Mouse (Mus musculus) stomach, embryonic 14.5 days (tissue): ENCODE measurements around the gene Tpcn2. TPM values are rescaled to one million over a fixed set of nuclear protein-coding genes. Genes with fewer than 3 reads are reported as not detected.

ENCODE experiments used
- ATAC-seq: fragments of 200-750 bp; cut with Nextera tagmentation; 2 replicates; pipeline ENCODE4 v1.8.0; 2017; ENCODE audit warnings: low read depth, moderate TSS enrichment; ENCODE audit not compliant: insufficient number of reproducible peaks, insufficient read depth, low FRiP score
- H3K27ac ChIP-seq: fragments of 300-500 bp; sonication (generic); 2 replicates; pipeline ENCODE4 v1.5.1; 2014; ENCODE audit warnings: mild to moderate bottlenecking, low read length, moderate library complexity, mixed read lengths
- H3K27me3 ChIP-seq: fragments of 300-500 bp; sonication (generic); 2 replicates; pipeline ENCODE4 v1.6.1; 2014; ENCODE audit warnings: low read length, control low read depth, mixed read lengths; ENCODE audit not compliant: control insufficient read depth, insufficient read depth
- H3K36me3 ChIP-seq: fragments of 300-500 bp; sonication (generic); 2 replicates; pipeline ENCODE4 v1.6.1; 2014; ENCODE audit warnings: mild to moderate bottlenecking, control low read depth, low read length, moderate library complexity, mixed read lengths; ENCODE audit not compliant: control insufficient read depth, insufficient read depth
- H3K4me1 ChIP-seq: fragments of 300-500 bp; sonication (generic); 2 replicates; pipeline ENCODE4 v1.6.1; 2014; ENCODE audit warnings: low read length, control low read depth, mixed read lengths; ENCODE audit not compliant: control insufficient read depth, insufficient read depth
- H3K4me2 ChIP-seq: fragments of 300-500 bp; sonication (generic); replicated peaks from 2 replicates; pipeline ENCODE4 v1.6.1; 2014; ENCODE audit warnings: low read depth, low read length, control low read depth
- H3K4me3 ChIP-seq: fragments of 300-500 bp; sonication (generic); 2 replicates; pipeline ENCODE4 v1.5.1; 2014; ENCODE audit warnings: low read depth, low read length, control low read depth
- H3K9ac ChIP-seq: fragments of 300-500 bp; sonication (generic); replicated peaks from 2 replicates; pipeline ENCODE4 v1.6.1; 2014; ENCODE audit warnings: low read depth, mild to moderate bottlenecking, control low read depth, low read length, moderate library complexity, mixed read lengths
- H3K9me3 ChIP-seq: fragments of 300-500 bp; sonication (generic); 2 replicates; pipeline ENCODE4 v1.6.1; 2016; ENCODE audit warnings: low read depth, low read length, control low read depth; ENCODE audit not compliant: control insufficient read depth
- WGBS: fragments of 180-500 bp; shearing (Covaris S2); extraction: QIAGEN DNeasy Blood & Tissue Kit; methylation state at CpG from one replicate; pipeline ENCODE4 v1.1.7; 2014; 5-methylcytosine and 5-hydroxymethylcytosine counted together
- polyA plus RNA-seq: library from polyadenylated mRNA; unstranded; fragments of >200 nt; fragmentation: Nextera tagmentation; extraction: Ambion mirVana; gene quantifications from 2 replicates; pipeline ENCODE4 v1.2.1, GENCODE M21; 2014

The Tpcn2 gene
- polyA plus RNA-seq, 1 experiment from 2014 or later: 5.3 TPM

DNA sequence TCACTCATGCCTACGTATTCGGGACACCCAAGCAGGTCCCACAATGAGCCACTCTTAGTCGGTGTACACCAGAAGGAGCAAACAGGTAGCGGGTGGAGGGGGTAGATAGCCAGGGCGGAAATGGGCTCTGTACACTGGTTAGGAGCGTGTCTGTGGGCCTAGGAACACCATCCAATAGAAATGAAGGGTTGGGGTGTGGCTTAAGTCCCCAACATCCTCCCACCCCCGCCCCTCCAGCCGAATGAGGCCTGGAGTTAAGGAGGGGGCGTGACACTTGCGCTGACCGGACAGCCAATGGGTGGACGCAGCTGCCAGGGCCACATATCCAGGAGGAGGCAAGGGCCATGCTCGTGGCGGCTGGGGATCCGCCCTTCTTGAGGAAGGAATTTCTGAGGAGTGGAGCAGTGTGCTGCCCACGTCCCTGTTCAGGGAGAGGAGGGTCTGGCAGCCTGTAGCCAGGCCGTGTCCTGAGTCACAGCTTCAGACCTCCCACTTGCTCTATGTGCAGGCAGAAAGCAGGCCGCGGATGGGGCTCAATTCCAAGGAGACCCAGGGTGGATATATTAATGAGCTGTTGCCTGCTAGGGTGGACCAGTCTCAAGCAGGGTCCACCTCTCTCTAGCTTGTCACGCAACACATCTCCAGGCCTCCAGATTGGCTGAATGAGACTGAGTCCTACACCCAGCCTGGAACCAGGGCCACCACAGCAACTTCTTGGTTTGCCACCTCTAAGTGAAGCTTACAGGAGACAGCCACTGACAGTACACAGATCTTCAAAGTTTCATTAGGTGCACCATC lies 18.9 kb upstream of the Tpcn2 start:
- Histone ChIP-seq H3K9ac (no peak overlapping the region), H3K27me3 (no peaks in the 10 kb centered on the region), H3K36me3 (no peaks in the 10 kb centered on the region), H3K4me1 (peaks cover 24% of the 10 kb centered on the region), H3K27ac (peak overlapping the region; percentile 66), H3K4me3 (no peak overlapping the region), H3K4me2 (peak overlapping the region; percentile 41), H3K9me3 (no peaks in the 10 kb centered on the region)
- 6% methylated on average over 20 of the region's 20 CpGs for WGBS
- ATAC-seq: peak; percentile 86

GRCm38 (mm10) chr7:145301341-145302005 lies 17.7 kb upstream of the Tpcn2 start:
- Histone ChIP-seq H3K4me3 (no peak overlapping the region), H3K36me3 (no peaks in the 10 kb centered on the region), H3K9me3 (no peaks in the 10 kb centered on the region), H3K4me1 (peaks cover 24% of the 10 kb centered on the region), H3K27ac (peak overlapping the region; percentile 13; the same call in 1 of the 2 replicates), H3K4me2 (no peak overlapping the region), H3K27me3 (no peaks in the 10 kb centered on the region), H3K9ac (no peak overlapping the region)
- 76% methylated on average over 6 of the region's 6 CpGs for WGBS
- no peak for ATAC-seq

DNA sequence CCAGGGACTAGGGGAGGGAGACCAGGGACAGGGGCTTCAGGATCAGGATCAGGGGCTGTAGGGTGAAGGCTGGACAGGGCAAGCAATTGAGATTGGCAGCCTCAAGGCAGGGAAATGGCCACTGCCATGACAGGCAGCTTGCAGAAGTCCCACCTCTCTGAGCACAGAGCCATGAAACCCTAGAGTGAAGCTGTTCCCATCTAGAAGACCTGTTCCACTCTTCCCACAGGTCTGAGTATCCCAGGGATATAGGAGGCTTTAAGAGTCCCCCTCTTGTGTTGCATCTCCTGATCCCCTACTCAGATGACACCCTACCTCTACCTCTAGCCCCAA lies 17.2 kb upstream of the Tpcn2 start:
- Histone ChIP-seq H3K27me3 (no peaks in the 10 kb centered on the region), H3K9ac (no peak overlapping the region), H3K9me3 (no peaks in the 10 kb centered on the region), H3K4me1 (peaks cover 24% of the 10 kb centered on the region), H3K4me3 (no peak overlapping the region), H3K27ac (no peak overlapping the region), H3K4me2 (no peak overlapping the region), H3K36me3 (no peaks in the 10 kb centered on the region)
- ATAC-seq: no peak

- no peak within 1 kb of the TSS for H3K9ac ChIP-seq
- H3K4me2 ChIP-seq: no peak within 1 kb of the TSS
- peak within 1 kb of the TSS; percentile 39; the same call in 1 of the 2 replicates for H3K27ac ChIP-seq
- H3K9me3 ChIP-seq: no peaks in the 10 kb centered on the region
- ATAC-seq: no peak
- no peak within 1 kb of the TSS for H3K4me3 ChIP-seq
- 34% methylated on average over 13 of the region's 13 CpGs for WGBS
- peaks cover 24% of the 10 kb centered on the region for H3K4me1 ChIP-seq
- no peaks in the 10 kb centered on the region for H3K36me3 ChIP-seq
- no peaks in the 10 kb centered on the region for H3K27me3 ChIP-seq
Measured at GRCm38 (mm10) chr7:145300321-145301007, 16.7 kb upstream of the Tpcn2 start, which contains the start of gene Mrgprf. TSS of gene Mrgprf (plus strand) at chr7:145300828.

- H3K4me3 ChIP-seq: no peak overlapping the region
- no peak overlapping the region for H3K9ac ChIP-seq
- H3K4me2 ChIP-seq: no peak overlapping the region
- peaks cover 24% of the 10 kb centered on the region for H3K4me1 ChIP-seq
- peak overlapping the region; percentile 39; the same call in 1 of the 2 replicates for H3K27ac ChIP-seq
- H3K36me3 ChIP-seq: no peaks in the 10 kb centered on the region
- 50% methylated on average over 7 of the region's 7 CpGs for WGBS
- no peaks in the 10 kb centered on the region for H3K9me3 ChIP-seq
- no peak; the same call in 1 of the 2 replicates for ATAC-seq
- H3K27me3 ChIP-seq: no peaks in the 10 kb centered on the region
Measured at GRCm38 (mm10) chr7:145299562-145300320, 15.9 kb upstream of the Tpcn2 start.

GRCm38 (mm10) chr7:145298666-145299490 lies 15.1 kb upstream of the Tpcn2 start:
- Histone ChIP-seq H3K4me2 (no peak overlapping the region), H3K27ac (no peak overlapping the region), H3K4me3 (no peak overlapping the region), H3K4me1 (peaks cover 24% of the 10 kb centered on the region), H3K9ac (no peak overlapping the region), H3K27me3 (no peaks in the 10 kb centered on the region), H3K36me3 (no peaks in the 10 kb centered on the region), H3K9me3 (no peaks in the 10 kb centered on the region)
- no peak for ATAC-seq
- 58% methylated on average over 3 of the region's 3 CpGs for WGBS

DNA sequence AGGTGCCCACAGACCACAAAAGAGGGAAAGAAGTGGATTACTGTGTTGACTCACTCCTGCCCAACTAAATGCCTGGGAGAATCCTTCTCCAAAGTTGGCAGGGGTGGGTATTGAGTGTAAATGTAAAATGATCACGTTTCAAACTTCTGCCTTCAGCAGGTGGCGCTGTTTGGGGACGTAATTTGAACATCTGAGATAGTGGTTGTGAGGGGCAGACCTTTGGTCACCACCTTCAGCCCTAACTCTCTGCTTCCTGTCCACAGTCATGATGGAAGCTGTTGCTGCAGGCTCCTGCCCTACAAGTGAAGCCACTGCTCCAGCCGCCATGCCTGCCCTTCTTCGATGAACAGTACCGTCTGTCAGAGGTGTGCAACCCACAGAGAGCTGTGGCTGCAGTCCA lies 10.0 kb upstream of the Tpcn2 start:
- Histone ChIP-seq H3K4me3 (no peak overlapping the region), H3K4me2 (no peak overlapping the region), H3K27me3 (no peaks in the 10 kb centered on the region), H3K9me3 (no peaks in the 10 kb centered on the region), H3K4me1 (0 out of 2 replicates have a peak, but pooled peaks cover 3% of the 10 kb centered on the region), H3K9ac (no peak overlapping the region), H3K36me3 (no peaks in the 10 kb centered on the region), H3K27ac (no peak overlapping the region)
- ATAC-seq: no peak
- WGBS: 36% methylated on average over 6 of the region's 6 CpGs
